Mouse (Mus musculus): ENCODE measurements around the gene Npepps. TPM values are rescaled to one million over a fixed set of nuclear protein-coding genes. Genes with fewer than 3 reads are reported as not detected.
"Not testable (repeated sequence)": the region's sequence is repeated elsewhere in the genome, so short reads cannot be mapped to it uniquely, and the experiment has no call there.

The Npepps gene
- total and polyA plus RNA-seq, 3 experiments, result 20.5 to 41.6 TPM; not detected in 1

DNA sequence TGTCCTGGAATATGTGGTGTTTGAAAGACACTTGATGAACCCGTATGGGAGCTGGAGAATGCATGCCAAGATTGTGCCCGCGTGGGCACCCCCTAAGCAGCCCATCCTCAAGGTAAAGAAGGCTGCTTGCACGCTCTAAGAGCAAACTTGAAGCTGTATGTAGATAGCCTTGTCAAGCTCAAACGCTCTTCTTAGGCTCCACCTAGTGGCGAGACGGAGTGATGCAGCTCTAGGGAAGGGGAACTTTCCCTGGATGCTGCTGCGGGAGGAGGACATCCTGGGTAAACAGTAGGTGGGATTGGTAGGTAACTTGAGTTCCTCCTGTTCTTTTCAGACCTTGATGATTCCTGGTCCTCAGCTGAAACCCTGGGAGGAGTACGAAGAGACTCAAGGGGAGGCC lies 47.7 kb upstream of the Npepps start:
- Histone ChIP-seq H3K27me3 (ENCODE audit: control insufficient read depth in 1 of 2, insufficient read depth in 2 of 2, low read length in 2 of 2) (no peaks in the 10 kb centered on the region), H3K79me2 (ENCODE audit: control insufficient read depth, insufficient read depth, low read length, poor library complexity) (no peaks in the 10 kb centered on the region), H3K9me3 (replicated peaks; ENCODE audit: insufficient read depth, low read length) (no peaks in the 10 kb centered on the region), H3K27ac (ENCODE audit: control insufficient read depth, low read depth, low read length) (no peak overlapping the region), H3K4me1 (ENCODE audit: control insufficient read depth in 1 of 2, insufficient read depth in 2 of 2, low read length in 2 of 2) (no peaks in the 10 kb centered on the region), H3K9ac (ENCODE audit: control insufficient read depth, low read depth, low read length, poor library complexity, severe bottlenecking) (no peak overlapping the region), H3K4me3 (ENCODE audit: control insufficient read depth in 1 of 2, insufficient read depth in 1 of 2, low read depth in 2 of 2, low read length in 2 of 2) (no peak overlapping the region), H3K36me3 (ENCODE audit: control insufficient read depth in 1 of 2, insufficient read depth in 2 of 2, low read length in 2 of 2) (peaks cover 0 to 16% of the 10 kb centered on the region in 2 experiments; a peak in 2 of 4 replicates)
- DNase-seq (ENCODE audit: low read depth, low spot score), result peak; percentile 85
- TF ChIP-seq SMC3 (IDR thresholded peaks at IDR 0.05; ENCODE audit: low read depth, low read length) (peak; percentile 75), CTCF (IDR thresholded peaks at IDR 0.05 in 2 of 3, conservative IDR thresholded peaks at IDR 0.05 in 1 of 3; ENCODE audit: control insufficient read depth in 1 of 3, insufficient read depth in 1 of 3, low read depth in 2 of 3, low read length in 3 of 3, poor library complexity in 1 of 3, severe bottlenecking in 1 of 3) (peak; percentile 88 to 99 (median 96)), BHLHE40 (IDR thresholded peaks at IDR 0.05; ENCODE audit: borderline replicate concordance, low read depth, low read length) (no peak), RAD21 (IDR thresholded peaks at IDR 0.05; ENCODE audit: low read depth, low read length) (peak; percentile 68), ZC3H11A (IDR thresholded peaks at IDR 0.05; ENCODE audit: low read depth, low read length) (0 out of 2 replicates have a peak, but pooled peaks have one; percentile 49)

DNA sequence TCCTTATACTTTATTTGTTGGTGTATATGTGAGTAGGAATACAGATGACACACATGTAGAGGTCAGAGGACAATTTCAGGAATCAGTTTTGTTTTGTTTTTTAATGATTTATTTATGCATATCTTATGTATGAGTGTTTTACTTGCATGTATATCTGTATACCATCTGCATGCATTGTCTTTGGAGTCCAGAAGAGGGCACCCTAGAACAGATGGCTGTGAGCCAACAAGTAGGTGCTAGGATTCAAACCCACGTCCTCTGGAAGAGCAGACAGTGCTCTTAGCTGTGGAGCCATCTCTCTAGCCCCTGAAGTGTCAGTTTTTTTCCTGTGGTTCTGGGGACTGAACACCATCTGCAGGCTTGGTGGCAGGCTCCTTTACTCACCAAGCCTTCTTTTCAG lies 44.8 kb upstream of the Npepps start:
- Histone ChIP-seq H3K79me2 (ENCODE audit: control insufficient read depth, insufficient read depth, low read length, poor library complexity) (no peaks in the 10 kb centered on the region), H3K27ac (ENCODE audit: control insufficient read depth, low read depth, low read length) (no peak overlapping the region), H3K9me3 (replicated peaks; ENCODE audit: insufficient read depth, low read length) (no peaks in the 10 kb centered on the region), H3K9ac (ENCODE audit: control insufficient read depth, low read depth, low read length, poor library complexity, severe bottlenecking) (no peak overlapping the region), H3K36me3 (ENCODE audit: control insufficient read depth in 1 of 2, insufficient read depth in 2 of 2, low read length in 2 of 2) (peaks cover 0 to 23% of the 10 kb centered on the region in 2 experiments; a peak in 2 of 4 replicates), H3K4me1 (ENCODE audit: control insufficient read depth in 1 of 2, insufficient read depth in 2 of 2, low read length in 2 of 2) (no peaks in the 10 kb centered on the region), H3K4me3 (ENCODE audit: control insufficient read depth in 1 of 2, insufficient read depth in 1 of 2, low read depth in 2 of 2, low read length in 2 of 2) (no peak overlapping the region), H3K27me3 (ENCODE audit: control insufficient read depth in 1 of 2, insufficient read depth in 2 of 2, low read length in 2 of 2) (no peaks in the 10 kb centered on the region)
- peak; percentile 71 for DNase-seq (ENCODE audit: low read depth, low spot score)
- no peak for TF ChIP-seq ELF1 (IDR thresholded peaks at IDR 0.05; ENCODE audit: low read depth, low read length)
- TF ChIP-seq TBP (IDR thresholded peaks at IDR 0.05; ENCODE audit: low read depth, low read length), result peak; percentile 45; the same call in 1 of the 2 replicates
- TF ChIP-seq CTCF (IDR thresholded peaks at IDR 0.05 in 2 of 3, conservative IDR thresholded peaks at IDR 0.05 in 1 of 3; ENCODE audit: control insufficient read depth in 1 of 3, insufficient read depth in 1 of 3, low read depth in 2 of 3, low read length in 3 of 3, poor library complexity in 1 of 3, severe bottlenecking in 1 of 3), result peak; percentile 53 to 75 (median 72)

DNA sequence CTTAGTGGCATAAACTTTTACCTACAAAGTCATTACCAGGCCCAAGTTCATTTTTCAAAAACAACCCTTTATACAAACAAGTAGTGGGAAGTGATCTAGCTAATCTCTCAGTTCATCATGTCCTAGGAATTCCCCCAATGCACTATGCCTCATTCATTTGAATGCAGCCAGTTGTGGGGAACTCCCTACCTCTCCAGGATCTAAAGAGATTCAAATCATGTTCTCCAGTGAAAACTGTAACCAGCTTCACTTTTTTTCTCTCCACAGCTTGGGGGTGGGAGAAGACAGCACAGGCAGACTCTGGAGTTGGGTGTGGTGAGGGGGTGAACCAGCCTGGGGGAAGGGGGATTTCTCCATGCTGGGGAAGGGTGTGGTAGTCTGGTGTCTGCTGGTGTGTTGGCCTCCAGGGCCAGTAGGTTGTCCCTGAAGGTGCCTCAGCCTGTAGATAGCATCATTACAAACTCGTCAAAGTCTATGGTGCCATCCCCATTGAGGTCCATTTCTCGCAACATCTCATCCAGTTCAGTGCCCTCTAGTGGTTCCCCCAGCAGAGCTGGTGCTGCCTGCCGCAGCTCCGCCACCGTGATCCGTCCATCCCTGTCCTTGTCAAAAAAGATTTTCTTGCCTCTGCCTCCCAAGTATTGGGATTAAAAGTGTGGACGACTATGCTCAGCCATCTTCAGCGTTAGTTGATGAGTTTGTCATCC lies 41.6 kb upstream of the Npepps start:
- H3K9ac ChIP-seq (ENCODE audit: control insufficient read depth, low read depth, low read length, poor library complexity, severe bottlenecking); H3K27me3 ChIP-seq (ENCODE audit: control insufficient read depth in 1 of 2, insufficient read depth in 2 of 2, low read length in 2 of 2); H3K79me2 ChIP-seq (ENCODE audit: control insufficient read depth, insufficient read depth, low read length, poor library complexity); DNase-seq (ENCODE audit: low read depth, low spot score); H3K27ac ChIP-seq (ENCODE audit: control insufficient read depth, low read depth, low read length); H3K4me3 ChIP-seq (ENCODE audit: control insufficient read depth in 1 of 2, insufficient read depth in 1 of 2, low read depth in 2 of 2, low read length in 2 of 2); H3K4me1 ChIP-seq (ENCODE audit: control insufficient read depth in 1 of 2, insufficient read depth in 2 of 2, low read length in 2 of 2); H3K9me3 ChIP-seq (replicated peaks; ENCODE audit: insufficient read depth, low read length): not testable (repeated sequence)
- H3K36me3 ChIP-seq (ENCODE audit: control insufficient read depth in 1 of 2, insufficient read depth in 2 of 2, low read length in 2 of 2), result peaks cover 4 to 21% of the 10 kb centered on the region in 2 experiments

Data from MEL (cell line).